Mouse (Mus musculus): ENCODE measurements at regions not wholly inside any gene's neighbourhood (a gene's known extent, or its start where the extent isn't known, plus 50 kb on each side); places are given as distances from the start of the nearest gene placed in this dataset.

DNA sequence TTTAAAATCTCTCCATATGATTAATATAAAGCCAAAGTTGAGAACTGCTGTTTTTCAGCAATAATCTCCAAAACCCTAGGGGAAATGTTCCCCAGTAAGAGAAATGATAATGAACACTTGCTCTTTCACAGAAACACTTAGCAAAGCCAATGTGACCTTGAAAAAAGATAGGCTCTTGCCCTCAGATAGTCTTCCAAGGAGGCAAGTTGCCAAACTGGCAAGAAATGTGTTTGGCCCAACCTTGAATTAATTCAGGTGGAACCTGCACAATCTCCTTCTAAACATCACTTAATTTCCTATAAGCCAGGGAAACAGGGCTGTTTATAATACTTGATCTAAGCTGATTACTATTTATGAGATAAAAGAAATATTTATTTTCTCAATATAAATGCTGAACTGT is 244.0 kb upstream of the Gnaz start:
- intact Hi-C loops (cut with DNase I): no loop called here
- DNase-seq: peak in 1 of 2 experiments; percentile 5

DNA sequence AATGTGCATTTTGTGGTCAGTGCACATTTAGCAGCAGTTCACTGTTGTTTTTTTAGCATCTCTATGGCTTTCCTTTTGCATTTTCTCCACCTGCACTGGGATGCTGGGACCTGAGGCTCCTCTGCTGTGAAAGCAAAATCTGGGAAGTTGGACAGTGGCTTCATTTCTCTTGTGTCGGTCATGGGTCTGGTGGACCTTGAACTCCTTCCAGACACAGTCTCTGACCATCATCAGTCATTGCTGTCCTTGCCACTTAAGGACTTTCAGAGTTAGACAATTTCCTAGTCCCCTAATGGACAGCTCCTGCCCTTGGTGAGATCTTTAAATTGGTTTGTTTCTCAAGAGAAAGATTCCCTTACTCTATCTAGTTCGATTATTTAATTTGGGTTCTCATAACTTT is 217.5 kb upstream of the Gnaz start:
- intact Hi-C loops (cut with DNase I): no loop called here
- no peak for DNase-seq

DNA sequence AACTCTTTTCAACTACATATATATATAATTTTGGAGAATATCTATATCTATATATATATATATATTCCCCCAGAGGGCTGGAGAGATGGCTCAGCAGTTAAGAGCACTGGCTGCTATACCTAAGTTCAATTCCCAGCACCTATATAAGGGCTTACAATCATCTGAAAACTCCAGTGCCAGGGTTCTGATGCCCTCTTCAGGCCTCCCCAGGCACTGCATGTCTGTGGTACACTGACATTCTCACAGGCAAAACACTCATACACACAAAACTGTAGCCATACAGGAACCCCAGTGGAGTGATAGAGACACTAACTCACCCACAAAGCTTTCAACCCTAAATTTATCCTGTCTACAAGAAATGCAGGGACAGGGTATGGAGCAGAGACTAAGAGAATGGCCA is 216.1 kb upstream of the Gnaz start:
- no peak for DNase-seq
- intact Hi-C loops (cut with DNase I): no loop called here

- intact Hi-C loops (cut with DNase I): no loop called here
- no peak for DNase-seq
These were observed 206.2 kb upstream of the Gnaz start for GRCm38 (mm10) chr10:74760734-74761133.

DNA sequence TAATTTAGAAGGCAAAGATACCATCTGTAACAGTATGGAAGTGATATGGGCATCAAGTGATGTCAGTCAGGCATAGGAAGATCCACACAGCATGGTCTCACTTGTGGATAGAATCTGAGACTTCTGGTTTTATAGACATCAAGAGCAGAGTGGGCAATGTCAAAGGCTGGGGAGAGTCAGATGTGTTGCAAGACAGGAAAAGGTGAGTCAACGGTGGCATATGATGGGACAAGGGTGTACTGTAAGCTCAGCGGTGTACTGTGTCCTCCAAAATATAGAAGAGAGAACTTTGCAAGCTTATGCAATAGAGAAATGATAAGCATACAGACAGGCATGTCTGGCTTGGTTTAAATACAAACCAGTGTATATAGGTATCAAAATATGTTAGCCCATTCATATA is 177.7 kb upstream of the Gnaz start:
- intact Hi-C loops (cut with DNase I): no loop called here

GRCm38 (mm10) chr10:74789987-74790386 is 177.0 kb upstream of the Gnaz start:
- intact Hi-C loops (cut with DNase I): no loop called here
- no peak for DNase-seq

More for the DNA sequence above, 177.7 kb upstream of the Gnaz start:
- DNase-seq: no peak

GRCm38 (mm10) chr10:74823395-74823794 is 143.6 kb upstream of the Gnaz start:
- DNase-seq: no peak
- intact Hi-C loops (cut with DNase I): no loop called here

- intact Hi-C loops (cut with DNase I): no loop called here
- DNase-seq: no peak
These were observed 132.6 kb upstream of the Gnaz start for GRCm38 (mm10) chr10:74834359-74834758.

DNA sequence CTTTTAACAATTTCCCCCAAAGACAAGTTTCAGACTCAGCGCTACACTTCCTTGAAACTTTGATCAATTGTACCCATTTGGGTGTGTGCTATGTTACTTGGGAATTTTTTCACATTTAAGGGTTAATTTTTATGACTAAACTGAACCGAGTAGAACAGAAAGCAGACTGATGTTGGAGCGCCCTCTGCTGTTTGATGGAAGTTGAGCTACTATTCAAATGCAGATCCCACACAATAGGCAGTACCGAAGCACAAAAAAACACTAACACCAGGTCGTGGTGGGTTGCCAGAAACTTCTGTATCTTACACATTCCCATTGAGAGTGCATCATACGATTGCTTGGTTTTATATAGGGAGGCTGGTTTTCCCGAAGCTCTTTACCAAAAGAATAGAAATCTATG is 118.6 kb upstream of the Gnaz start:
- peak; percentile 35 to 74 for DNase-seq
- intact Hi-C loops (cut with DNase I): no loop called here

GRCm38 (mm10) chr10:74854991-74855664 is 111.8 kb upstream of the Gnaz start:
- intact Hi-C loops (cut with DNase I): no loop called here

More at GRCm38 (mm10) chr10:74854991-74855664, 111.8 kb upstream of the Gnaz start:
- DNase-seq: no peak
